Mouse (Mus musculus): Measurements from ENCODE around the gene Sf3b4. TPM values are rescaled to one million over a fixed set of nuclear protein-coding genes. Genes with fewer than 3 reads are reported as not detected.
"Not testable (repeated sequence)": the region's sequence is repeated elsewhere in the genome, so short reads cannot be mapped to it uniquely, and the experiment has no call there.

Gene Sf3b4
- polyA plus RNA-seq, 1 experiment from 2014 or later = 131 TPM

DNA sequence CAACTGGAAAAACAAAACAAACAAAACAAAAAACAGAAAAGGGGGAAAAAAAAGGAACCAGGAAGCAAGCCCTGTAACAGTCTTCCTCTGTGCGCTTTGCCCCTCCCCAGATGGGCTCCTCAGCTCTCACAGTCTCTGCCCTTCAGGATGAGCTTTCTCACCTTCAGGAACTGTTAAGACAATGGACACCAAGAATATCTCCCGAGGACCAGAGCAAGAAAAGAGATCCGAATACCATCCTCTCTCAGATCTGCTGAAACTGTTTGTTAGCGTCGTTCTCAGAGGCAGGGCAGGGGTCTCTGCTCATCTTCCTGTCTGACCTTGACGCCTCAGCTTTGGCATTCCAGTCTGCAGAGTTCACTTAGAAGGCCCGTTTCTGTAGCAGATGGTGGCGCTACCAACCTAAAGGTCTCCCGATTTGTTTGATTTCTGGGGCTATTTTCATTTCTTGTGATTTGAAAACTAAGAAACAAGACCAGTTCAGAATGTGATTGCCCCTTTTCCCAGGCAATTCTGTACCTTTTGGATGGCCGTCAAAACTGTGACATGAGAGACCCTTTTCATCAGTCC, 1.1 kb upstream of the Sf3b4 start:
- Histone ChIP-seq H3K27ac (ENCODE audit: low read depth, low read length) (peak overlapping the region; percentile 98; the same call in 1 of the 2 replicates), H3K27me3 (replicated peaks; ENCODE audit: control insufficient read depth, insufficient read depth, low read length) (no peaks in the 10 kb centered on the region), H3K4me2 (ENCODE audit: low read length) (peak overlapping the region; percentile 67), H3K4me3 (ENCODE audit: low read length) (no peak overlapping the region), H3K36me3 (ENCODE audit: control insufficient read depth, insufficient read depth, low read length) (peaks cover 15% of the 10 kb centered on the region), H3K9ac (ENCODE audit: low read depth, low read length) (no peak overlapping the region), H3K4me1 (ENCODE audit: control insufficient read depth, insufficient read depth, low read depth, low read length) (peaks cover 23% of the 10 kb centered on the region), H3K9me3 (ENCODE audit: control insufficient read depth, low read length) (no peaks in the 10 kb centered on the region)
- ATAC-seq = no peak
- WGBS = 70% methylated on average over 10 of the region's 10 CpGs

DNA sequence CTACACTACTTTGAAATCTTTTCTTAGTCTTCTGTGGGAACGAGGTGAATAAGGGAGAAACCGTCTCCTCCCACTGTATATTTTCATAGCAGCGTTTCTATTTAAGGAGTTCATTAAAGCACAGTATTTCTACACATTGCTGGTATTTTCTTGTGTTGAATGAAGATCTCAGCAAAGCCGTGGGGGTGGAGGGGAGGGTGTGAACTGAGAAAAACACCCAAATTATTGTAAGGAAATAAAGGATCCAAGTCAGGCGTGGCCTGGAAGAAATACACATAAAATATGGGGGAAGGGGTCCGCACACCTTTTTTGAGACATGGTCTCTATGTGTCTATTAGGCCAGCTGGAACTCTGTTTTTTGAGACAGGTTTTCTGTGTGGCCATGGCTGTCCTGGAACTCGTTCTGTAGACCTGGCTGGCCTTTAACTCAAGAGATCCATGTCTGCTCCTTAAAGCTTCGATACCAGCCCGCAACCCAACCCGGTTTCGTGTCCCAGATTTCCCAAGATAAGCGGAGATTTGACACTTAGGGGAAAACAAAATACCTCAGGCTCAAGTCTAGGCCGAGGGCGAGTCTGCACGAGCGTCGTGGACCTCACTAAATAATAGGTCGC, 442 bp upstream of the Sf3b4 start:
- no peaks in the 10 kb centered on the region for H3K27me3 ChIP-seq (replicated peaks; ENCODE audit: control insufficient read depth, insufficient read depth, low read length)
- peak overlapping the region; percentile 95 for H3K4me3 ChIP-seq (ENCODE audit: low read length)
- no peaks in the 10 kb centered on the region for H3K9me3 ChIP-seq (ENCODE audit: control insufficient read depth, low read length)
- H3K27ac ChIP-seq (ENCODE audit: low read depth, low read length) = peak overlapping the region; percentile 98
- peak; percentile 19 for ATAC-seq
- H3K4me2 ChIP-seq (ENCODE audit: low read length) = peak overlapping the region; percentile 67
- peaks cover 23% of the 10 kb centered on the region for H3K4me1 ChIP-seq (ENCODE audit: control insufficient read depth, insufficient read depth, low read depth, low read length)
- peaks cover 21% of the 10 kb centered on the region for H3K36me3 ChIP-seq (ENCODE audit: control insufficient read depth, insufficient read depth, low read length)
- H3K9ac ChIP-seq (ENCODE audit: low read depth, low read length) = peak overlapping the region; percentile 84
- WGBS = 21% methylated on average over 18 of the region's 18 CpGs

DNA sequence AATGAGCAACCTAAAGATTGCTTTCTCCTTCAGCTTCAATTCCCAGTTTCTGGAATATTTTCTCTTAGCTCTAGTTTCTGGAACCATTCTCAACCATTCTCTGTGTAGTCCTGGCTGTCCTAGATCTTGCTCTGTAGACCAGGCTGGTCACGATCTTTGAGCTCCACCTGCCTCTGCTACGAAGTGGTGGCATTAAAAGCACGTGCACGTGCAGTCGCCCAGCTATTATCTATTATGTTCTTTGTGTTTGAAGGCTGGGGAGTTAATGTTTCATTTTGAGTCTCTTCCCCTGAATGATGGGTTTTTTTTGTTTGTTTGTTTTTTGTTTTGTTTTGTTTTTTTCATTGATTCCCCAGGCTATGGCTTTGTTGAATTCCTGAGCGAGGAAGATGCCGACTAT, 1.1 kb downstream of the Sf3b4 start:
- 44% methylated on average over 7 of the region's 7 CpGs for WGBS
- H3K27ac ChIP-seq (ENCODE audit: low read depth, low read length) = no peak overlapping the region
- ATAC-seq = no peak

DNA sequence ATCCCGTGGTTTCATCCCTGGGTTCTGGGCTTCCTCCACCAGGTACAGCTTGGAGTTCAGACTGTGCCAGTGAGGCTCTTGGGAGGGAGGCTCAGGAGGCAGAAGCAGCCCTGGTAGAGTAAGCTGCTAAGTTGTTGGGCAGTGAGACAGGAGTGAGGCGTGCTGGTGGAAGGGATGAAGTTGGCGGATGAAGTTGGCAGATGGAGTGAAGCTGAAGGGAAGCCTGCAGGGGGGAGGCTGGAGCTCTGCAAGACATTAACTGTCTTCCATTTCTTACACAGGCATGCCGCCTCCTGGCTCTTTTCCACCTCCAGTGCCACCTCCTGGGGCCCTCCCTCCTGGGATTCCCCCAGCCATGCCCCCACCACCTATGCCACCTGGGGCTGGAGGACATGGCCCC, 1.9 kb downstream of the Sf3b4 start:
- not testable (repeated sequence) for H3K9me3 ChIP-seq (ENCODE audit: control insufficient read depth, low read length); H3K27me3 ChIP-seq (replicated peaks; ENCODE audit: control insufficient read depth, insufficient read depth, low read length); ATAC-seq; H3K4me3 ChIP-seq (ENCODE audit: low read length); H3K4me2 ChIP-seq (ENCODE audit: low read length); H3K9ac ChIP-seq (ENCODE audit: low read depth, low read length); H3K27ac ChIP-seq (ENCODE audit: low read depth, low read length)
- Histone ChIP-seq H3K4me1 (ENCODE audit: control insufficient read depth, insufficient read depth, low read depth, low read length) (peaks cover 23% of the 10 kb centered on the region), H3K36me3 (ENCODE audit: control insufficient read depth, insufficient read depth, low read length) (peaks cover 32% of the 10 kb centered on the region)
- WGBS = 80% methylated on average over 3 of the region's 4 CpGs

More for the DNA sequence above, 1.1 kb downstream of the Sf3b4 start:
- Histone ChIP-seq H3K9ac (ENCODE audit: low read depth, low read length) (peak overlapping the region; percentile 84), H3K9me3 (ENCODE audit: control insufficient read depth, low read length) (no peaks in the 10 kb centered on the region), H3K36me3 (ENCODE audit: control insufficient read depth, insufficient read depth, low read length) (peaks cover 29% of the 10 kb centered on the region), H3K4me3 (ENCODE audit: low read length) (peak overlapping the region; percentile 95), H3K4me1 (ENCODE audit: control insufficient read depth, insufficient read depth, low read depth, low read length) (peaks cover 23% of the 10 kb centered on the region), H3K4me2 (ENCODE audit: low read length) (peak overlapping the region; percentile 92), H3K27me3 (replicated peaks; ENCODE audit: control insufficient read depth, insufficient read depth, low read length) (no peaks in the 10 kb centered on the region)

DNA sequence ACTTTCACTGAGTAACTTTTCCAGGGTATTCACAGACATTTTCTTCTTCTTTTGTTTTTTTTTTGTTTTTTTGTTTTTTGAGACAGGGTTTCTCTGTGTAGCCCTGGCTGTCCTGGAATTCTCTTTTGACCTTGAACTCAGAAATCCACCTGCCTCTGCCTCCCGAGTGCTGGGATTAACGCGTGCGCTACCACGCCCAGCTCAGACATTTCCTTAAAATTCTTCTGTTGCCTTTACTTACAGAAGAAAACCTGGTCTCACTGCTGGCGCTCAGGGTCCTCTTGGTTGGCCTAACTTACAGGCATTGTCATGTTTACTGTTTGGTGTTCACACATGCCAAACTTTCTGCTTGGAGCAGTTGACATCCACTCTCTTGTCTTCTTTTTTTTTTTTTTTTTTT, 3.1 kb downstream of the Sf3b4 start:
- no peak overlapping the region for H3K4me2 ChIP-seq (ENCODE audit: low read length)
- peaks cover 32% of the 10 kb centered on the region for H3K36me3 ChIP-seq (ENCODE audit: control insufficient read depth, insufficient read depth, low read length)
- no peak for ATAC-seq
- no peaks in the 10 kb centered on the region for H3K27me3 ChIP-seq (replicated peaks; ENCODE audit: control insufficient read depth, insufficient read depth, low read length)
- H3K9ac ChIP-seq (ENCODE audit: low read depth, low read length) = no peak overlapping the region
- WGBS = 93% methylated on average over 6 of the region's 6 CpGs
- H3K4me3 ChIP-seq (ENCODE audit: low read length) = no peak overlapping the region
- no peaks in the 10 kb centered on the region for H3K9me3 ChIP-seq (ENCODE audit: control insufficient read depth, low read length)
- peaks cover 23% of the 10 kb centered on the region for H3K4me1 ChIP-seq (ENCODE audit: control insufficient read depth, insufficient read depth, low read depth, low read length)
- H3K27ac ChIP-seq (ENCODE audit: low read depth, low read length) = no peak overlapping the region

DNA sequence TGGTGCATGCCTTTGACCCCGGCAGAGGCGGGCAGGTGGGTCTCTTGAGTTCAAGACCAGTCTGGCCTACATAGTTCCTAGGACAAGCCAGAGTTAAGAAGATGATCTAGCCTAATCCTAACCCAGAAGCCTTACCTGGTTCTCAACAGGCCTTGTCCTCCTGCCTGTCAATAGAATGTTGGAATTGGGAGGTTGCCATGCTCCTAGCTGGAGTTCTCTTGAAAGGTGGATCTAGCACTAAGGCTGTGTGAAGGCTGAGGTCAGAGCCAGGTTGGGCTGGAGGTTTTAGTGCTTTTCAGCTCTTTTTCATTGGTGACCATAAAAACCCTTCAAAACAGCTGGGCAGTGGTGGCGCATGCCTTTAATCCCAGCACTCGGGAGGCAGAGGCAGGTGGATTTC, 6.3 kb downstream of the Sf3b4 start:
- WGBS = 86% methylated on average over 4 of the region's 4 CpGs
- H3K27ac ChIP-seq (ENCODE audit: low read depth, low read length) = no peak overlapping the region
- no peak overlapping the region for H3K4me3 ChIP-seq (ENCODE audit: low read length)
- H3K36me3 ChIP-seq (ENCODE audit: control insufficient read depth, insufficient read depth, low read length) = peaks cover 32% of the 10 kb centered on the region
- peaks cover 22% of the 10 kb centered on the region for H3K4me1 ChIP-seq (ENCODE audit: control insufficient read depth, insufficient read depth, low read depth, low read length)
- ATAC-seq = no peak
- no peak overlapping the region for H3K4me2 ChIP-seq (ENCODE audit: low read length)
- H3K9ac ChIP-seq (ENCODE audit: low read depth, low read length) = no peak overlapping the region
- H3K9me3 ChIP-seq (ENCODE audit: control insufficient read depth, low read length) = no peaks in the 10 kb centered on the region
- no peaks in the 10 kb centered on the region for H3K27me3 ChIP-seq (replicated peaks; ENCODE audit: control insufficient read depth, insufficient read depth, low read length)

DNA sequence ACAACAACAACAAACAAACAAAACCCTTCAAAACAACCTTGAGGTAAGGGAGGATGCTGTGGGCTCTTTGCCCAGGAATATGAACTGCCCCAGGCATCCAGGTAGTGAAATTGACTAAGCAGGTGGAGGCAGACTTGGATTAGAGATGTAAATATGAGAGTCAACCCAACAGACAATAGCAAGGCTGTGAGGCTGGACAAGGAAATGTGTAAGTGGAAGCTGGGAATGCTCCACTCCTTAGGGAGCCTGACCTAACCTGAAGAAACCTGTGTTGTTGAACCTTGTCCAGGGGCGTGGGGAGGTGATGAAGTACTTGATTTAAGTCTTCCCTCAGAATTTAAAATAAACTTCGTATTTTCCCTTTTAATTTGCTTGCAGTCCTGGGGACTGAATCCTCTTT, 6.8 kb downstream of the Sf3b4 start:
- no peak overlapping the region for H3K4me3 ChIP-seq (ENCODE audit: low read length)
- no peak overlapping the region for H3K4me2 ChIP-seq (ENCODE audit: low read length)
- no peak overlapping the region for H3K27ac ChIP-seq (ENCODE audit: low read depth, low read length)
- H3K27me3 ChIP-seq (replicated peaks; ENCODE audit: control insufficient read depth, insufficient read depth, low read length) = no peaks in the 10 kb centered on the region
- H3K9me3 ChIP-seq (ENCODE audit: control insufficient read depth, low read length) = no peaks in the 10 kb centered on the region
- peaks cover 31% of the 10 kb centered on the region for H3K36me3 ChIP-seq (ENCODE audit: control insufficient read depth, insufficient read depth, low read length)
- H3K9ac ChIP-seq (ENCODE audit: low read depth, low read length) = no peak overlapping the region
- 98% methylated on average over 2 of the region's 2 CpGs for WGBS
- ATAC-seq = no peak
- peaks cover 21% of the 10 kb centered on the region for H3K4me1 ChIP-seq (ENCODE audit: control insufficient read depth, insufficient read depth, low read depth, low read length)

DNA sequence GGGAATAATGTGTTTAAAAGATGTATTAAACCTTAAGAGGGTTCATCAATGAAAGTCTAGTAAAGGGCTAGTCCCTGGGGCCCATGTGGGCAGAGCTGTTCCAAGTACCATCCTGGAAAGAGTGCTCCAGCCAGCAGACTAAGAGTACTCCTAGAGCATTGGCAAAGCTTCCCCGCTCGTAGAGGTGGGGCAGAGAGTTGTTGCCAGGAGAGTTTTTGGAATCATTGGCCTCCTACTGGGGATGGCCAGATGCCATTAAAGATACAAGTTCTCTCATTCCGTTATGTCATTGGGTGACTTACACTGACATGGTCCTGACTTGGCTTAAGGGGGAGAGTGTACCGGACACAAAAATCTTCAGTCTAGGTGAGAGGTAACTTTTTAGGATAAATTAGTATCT, 7.4 kb downstream of the Sf3b4 start:
- Histone ChIP-seq H3K36me3 (ENCODE audit: control insufficient read depth, insufficient read depth, low read length) (peaks cover 27% of the 10 kb centered on the region), H3K27ac (ENCODE audit: low read depth, low read length) (no peak overlapping the region), H3K4me1 (ENCODE audit: control insufficient read depth, insufficient read depth, low read depth, low read length) (peaks cover 18% of the 10 kb centered on the region), H3K9ac (ENCODE audit: low read depth, low read length) (no peak overlapping the region), H3K4me2 (ENCODE audit: low read length) (no peak overlapping the region), H3K27me3 (replicated peaks; ENCODE audit: control insufficient read depth, insufficient read depth, low read length) (no peaks in the 10 kb centered on the region), H3K9me3 (ENCODE audit: control insufficient read depth, low read length) (no peaks in the 10 kb centered on the region), H3K4me3 (ENCODE audit: low read length) (no peak overlapping the region)
- WGBS = 53% methylated on average over 4 of the region's 4 CpGs
- ATAC-seq = no peak

DNA sequence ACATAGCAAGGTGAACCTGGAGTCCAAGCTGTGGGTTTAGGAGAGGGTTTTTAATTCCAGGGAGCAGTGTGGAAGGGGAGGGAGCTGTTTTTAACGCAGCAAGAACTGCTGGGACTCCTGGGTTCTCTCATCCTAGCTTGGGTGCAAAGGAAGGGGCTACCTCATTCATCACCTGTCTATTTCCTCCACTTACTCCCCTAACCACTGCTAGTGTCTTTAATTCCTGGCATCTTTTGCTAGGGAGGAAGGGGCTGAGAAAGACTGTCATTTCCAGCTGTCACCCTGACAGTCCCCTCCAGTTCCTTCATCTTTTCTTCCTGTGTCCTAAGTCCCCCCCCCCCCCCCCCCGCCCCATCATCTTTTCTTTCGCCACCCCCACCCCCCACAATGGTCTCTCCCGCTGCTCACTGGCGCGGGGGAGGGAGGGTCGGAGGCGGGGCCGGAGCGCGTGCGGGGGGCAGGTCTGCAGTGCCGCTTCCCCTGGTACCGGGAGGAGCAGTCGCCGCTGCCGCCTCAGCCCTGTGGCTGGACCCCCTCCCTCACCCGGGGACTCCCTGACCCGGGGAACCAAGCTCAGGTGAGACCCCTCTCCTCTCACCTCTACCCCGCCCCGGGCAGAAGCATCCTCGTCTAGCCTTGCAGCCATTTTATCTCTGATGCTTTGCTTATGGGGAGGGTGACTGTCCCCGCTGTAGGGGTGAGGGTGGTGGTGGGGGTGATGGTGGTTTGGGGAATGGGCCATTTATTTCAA, 8.8 kb downstream of the Sf3b4 start, which contains the start of gene Sv2a:
Gene Sv2a (plus strand): TSS at position 425 of the 751 bp plus-strand sequence.
- Histone ChIP-seq H3K27me3 (replicated peaks; ENCODE audit: control insufficient read depth, insufficient read depth, low read length) (no peaks in the 10 kb centered on the region), H3K36me3 (ENCODE audit: control insufficient read depth, insufficient read depth, low read length) (peaks cover 20% of the 10 kb centered on the region), H3K27ac (ENCODE audit: low read depth, low read length) (peak within 1 kb of the TSS; percentile 64), H3K4me1 (ENCODE audit: control insufficient read depth, insufficient read depth, low read depth, low read length) (peaks cover 14% of the 10 kb centered on the region), H3K9ac (ENCODE audit: low read depth, low read length) (peak within 1 kb of the TSS; percentile 66), H3K4me3 (ENCODE audit: low read length) (peak within 1 kb of the TSS; percentile 49), H3K4me2 (ENCODE audit: low read length) (peak within 1 kb of the TSS; percentile 58), H3K9me3 (ENCODE audit: control insufficient read depth, low read length) (no peaks in the 10 kb centered on the region)
- ATAC-seq = peak; percentile 72
- 1% methylated on average over 15 of the region's 23 CpGs for WGBS
